Mouse (Mus musculus) heart, embryonic 13.5 days (tissue): ENCODE measurements around the gene Zfpm1. TPM values are rescaled to one million over a fixed set of nuclear protein-coding genes. Genes with fewer than 3 reads are reported as not detected.

Source experiments
- ATAC-seq: fragments of 200-750 bp; cut with Nextera tagmentation; 2 replicates; pipeline ENCODE4 v1.8.0; 2017; ENCODE audit warnings: moderate TSS enrichment; ENCODE audit not compliant: insufficient number of reproducible peaks, low FRiP score, low TSS enrichment; ENCODE audit errors: extremely low read depth
- H3K27ac ChIP-seq: fragments of 300-500 bp; sonication (generic); replicated peaks from 2 replicates; pipeline ENCODE4 v1.5.1; 2015; ENCODE audit warnings: moderate library complexity, mild to moderate bottlenecking, inconsistent platforms
- H3K27me3 ChIP-seq: fragments of 300-500 bp; sonication (generic); replicated peaks from 2 replicates; pipeline ENCODE4 v1.6.1; 2015; ENCODE audit warnings: mild to moderate bottlenecking, inconsistent platforms
- H3K36me3 ChIP-seq: fragments of 300-500 bp; sonication (generic); 2 replicates; pipeline ENCODE4 v1.6.1; 2015; ENCODE audit warnings: mild to moderate bottlenecking, inconsistent platforms
- H3K4me1 ChIP-seq: fragments of 300-500 bp; sonication (generic); 2 replicates; pipeline ENCODE4 v1.6.1; 2015; ENCODE audit warnings: inconsistent platforms
- H3K4me2 ChIP-seq: fragments of 300-500 bp; sonication (generic); 2 replicates; pipeline ENCODE4 v1.6.1; 2015; ENCODE audit warnings: inconsistent platforms, mild to moderate bottlenecking, moderate library complexity
- H3K4me3 ChIP-seq: fragments of 300-500 bp; sonication (generic); 2 replicates; pipeline ENCODE4 v1.5.1; 2015; ENCODE audit warnings: moderate library complexity, mild to moderate bottlenecking, inconsistent platforms
- H3K9ac ChIP-seq: fragments of 300-500 bp; sonication (generic); 2 replicates; pipeline ENCODE4 v1.6.1; 2015; ENCODE audit warnings: inconsistent platforms, mild to moderate bottlenecking, moderate library complexity
- H3K9me3 ChIP-seq: fragments of 300-500 bp; sonication (generic); 2 replicates; pipeline ENCODE4 v1.6.1; 2016; ENCODE audit warnings: inconsistent platforms
- WGBS: fragments of 180-500 bp; shearing (Covaris S2); methylation state at CpG from one replicate; pipeline ENCODE4 v1.1.7; 2015; ENCODE audit warnings: mixed read lengths; 5-methylcytosine and 5-hydroxymethylcytosine counted together
- polyA plus RNA-seq: library from polyadenylated mRNA; unstranded; fragments of >200 nt; fragmentation: Nextera tagmentation; extraction: Ambion mirVana; gene quantifications from 2 replicates; pipeline ENCODE4 v1.2.1, GENCODE M21; 2015

The Zfpm1 gene
- polyA plus RNA-seq: 3.8 TPM in 2 replicates

DNA sequence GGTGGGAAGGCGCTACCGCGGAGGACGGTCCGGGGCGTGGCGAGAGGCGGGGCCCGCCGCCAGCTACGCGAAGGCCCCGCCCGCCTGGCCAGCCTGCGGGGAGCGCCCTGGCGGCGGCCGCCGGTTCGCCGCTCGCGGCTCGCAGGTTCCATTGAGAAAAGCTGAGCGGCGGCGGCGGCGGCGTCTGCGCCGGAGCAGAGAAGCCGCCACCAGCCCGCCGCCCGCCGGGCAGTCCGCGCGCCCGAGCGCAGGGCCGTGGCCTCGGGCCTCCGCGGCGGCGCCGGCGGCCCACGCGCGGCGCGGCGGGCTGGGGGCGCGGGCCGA lies at the start of gene Zfpm1:
Gene Zfpm1 (plus strand): TSS at position 107 of the 324 bp plus-strand sequence.
- H3K9ac ChIP-seq: peak within 1 kb of the TSS; percentile 98
- ATAC-seq: no peak
- H3K27ac ChIP-seq: peak within 1 kb of the TSS; percentile 88
- H3K9me3 ChIP-seq: no peaks in the 10 kb centered on the region
- peaks cover 51% of the 10 kb centered on the region for H3K4me1 ChIP-seq
- peaks cover 1% of the 10 kb centered on the region for H3K36me3 ChIP-seq
- 0% methylated on average over 50 of the region's 60 CpGs for WGBS
- H3K27me3 ChIP-seq: no peaks in the 10 kb centered on the region
- peak within 1 kb of the TSS; percentile 97 for H3K4me3 ChIP-seq
- peak within 1 kb of the TSS; percentile 90 for H3K4me2 ChIP-seq

DNA sequence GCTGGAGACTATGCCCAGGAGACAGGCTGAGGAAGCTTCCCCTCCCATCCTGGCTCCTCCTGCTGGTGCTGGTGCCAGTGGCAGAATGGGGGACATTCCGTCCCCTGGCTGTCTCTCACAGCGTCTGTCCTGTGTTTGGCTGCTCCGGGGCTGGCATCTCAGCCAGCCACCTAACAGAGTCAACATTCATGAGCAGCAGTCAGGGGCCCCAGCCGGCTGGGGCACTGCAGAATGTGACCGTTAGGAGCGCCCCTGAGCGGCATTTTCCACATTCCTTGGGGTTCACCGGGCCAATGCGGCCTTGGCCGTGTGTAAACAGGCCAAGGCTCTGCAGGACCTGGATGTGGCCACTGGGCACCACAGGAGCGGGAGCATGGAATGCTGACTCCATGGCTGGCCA lies 47.9 kb upstream of the Zfpm1 start:
- Histone ChIP-seq H3K4me2 (0 out of 2 replicates have a peak overlapping the region, but pooled peaks have one; percentile 22), H3K4me3 (no peak overlapping the region), H3K27ac (peak overlapping the region; percentile 58), H3K9me3 (no peaks in the 10 kb centered on the region), H3K9ac (no peak overlapping the region), H3K4me1 (peaks cover 63% of the 10 kb centered on the region), H3K27me3 (peaks cover 36% of the 10 kb centered on the region), H3K36me3 (no peaks in the 10 kb centered on the region)
- no peak for ATAC-seq
- WGBS: 26% methylated on average over 11 of the region's 11 CpGs

DNA sequence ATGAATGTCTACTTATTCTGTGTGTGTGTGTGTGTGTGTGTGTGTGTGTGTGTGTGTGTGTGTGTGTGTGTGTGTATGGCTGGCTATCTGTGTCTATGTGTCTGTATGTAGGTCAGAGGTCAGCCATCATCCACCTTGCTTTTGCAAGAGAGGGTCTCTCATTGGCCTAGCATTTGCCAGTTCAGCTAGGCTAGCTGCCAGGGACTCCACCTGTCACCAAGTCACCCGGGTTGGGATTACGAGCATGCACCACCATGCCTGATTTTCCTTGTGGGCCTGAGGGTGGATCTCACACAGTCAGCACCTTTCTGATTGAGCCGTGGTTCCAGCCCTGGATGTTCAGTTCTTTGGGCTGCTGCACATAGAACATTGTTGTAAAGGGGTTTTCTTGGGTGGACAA lies 45.4 kb upstream of the Zfpm1 start:
- H3K4me2 ChIP-seq: no peak overlapping the region
- H3K27ac ChIP-seq: no peak overlapping the region
- peaks cover 43% of the 10 kb centered on the region for H3K4me1 ChIP-seq
- no peaks in the 10 kb centered on the region for H3K36me3 ChIP-seq
- ATAC-seq: no peak
- no peak overlapping the region for H3K4me3 ChIP-seq
- no peak overlapping the region for H3K9ac ChIP-seq
- H3K9me3 ChIP-seq: no peaks in the 10 kb centered on the region
- WGBS: 71% methylated on average over 3 of the region's 3 CpGs
- peaks cover 18% of the 10 kb centered on the region for H3K27me3 ChIP-seq

DNA sequence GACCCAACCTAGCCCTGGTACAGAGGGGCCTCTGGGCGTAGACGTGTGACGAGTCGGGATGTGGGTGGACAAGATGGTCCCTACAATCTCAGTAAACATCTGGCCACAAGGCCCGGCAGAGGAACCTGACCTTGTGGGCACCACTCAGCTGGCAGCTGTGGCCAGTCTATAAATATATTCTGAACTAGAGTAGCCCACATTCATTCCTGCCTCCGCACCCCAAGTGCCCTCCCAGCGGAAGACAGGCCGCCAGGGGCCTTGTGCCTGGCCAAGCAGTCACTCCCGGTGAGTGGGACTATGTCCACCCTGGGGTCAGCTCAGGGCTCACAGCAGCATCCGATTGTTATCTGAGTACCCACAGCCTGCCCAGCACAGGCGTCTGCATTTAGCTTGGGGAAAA lies 43.7 kb upstream of the Zfpm1 start:
- Histone ChIP-seq H3K9ac (peak overlapping the region; percentile 16; the same call in 1 of the 2 replicates), H3K4me1 (peaks cover 34% of the 10 kb centered on the region), H3K4me2 (no peak overlapping the region), H3K27me3 (peaks cover 1% of the 10 kb centered on the region), H3K4me3 (no peak overlapping the region), H3K36me3 (no peaks in the 10 kb centered on the region), H3K9me3 (no peaks in the 10 kb centered on the region), H3K27ac (no peak overlapping the region)
- WGBS: 60% methylated on average over 11 of the region's 11 CpGs
- no peak for ATAC-seq

DNA sequence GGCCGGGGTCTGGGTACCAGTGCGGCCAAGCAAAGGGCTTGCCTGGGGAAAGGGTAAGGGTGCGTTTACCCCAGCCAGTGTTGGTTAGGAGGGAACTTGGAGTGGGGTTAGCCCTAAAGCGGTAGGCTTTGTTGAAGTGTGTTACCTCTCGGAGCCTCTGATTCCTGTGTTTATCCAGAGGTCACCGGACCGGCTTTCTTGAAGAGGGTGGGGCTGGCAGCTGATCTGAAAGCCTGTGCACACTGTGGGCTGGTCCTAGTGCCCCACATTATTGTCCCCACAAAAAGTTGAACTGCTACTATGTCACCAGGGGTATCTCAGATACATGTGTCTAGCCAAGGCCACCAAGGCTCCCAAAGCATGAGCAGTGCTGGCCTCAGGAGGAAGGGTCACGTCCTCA lies 43.2 kb upstream of the Zfpm1 start:
- Histone ChIP-seq H3K9ac (peak overlapping the region; percentile 16; the same call in 1 of the 2 replicates), H3K36me3 (no peaks in the 10 kb centered on the region), H3K9me3 (no peaks in the 10 kb centered on the region), H3K27ac (no peak overlapping the region), H3K4me2 (no peak overlapping the region), H3K27me3 (no peaks in the 10 kb centered on the region; the same call in 1 of the 2 replicates), H3K4me3 (no peak overlapping the region), H3K4me1 (peaks cover 30% of the 10 kb centered on the region)
- ATAC-seq: no peak
- 67% methylated on average over 8 of the region's 8 CpGs for WGBS

DNA sequence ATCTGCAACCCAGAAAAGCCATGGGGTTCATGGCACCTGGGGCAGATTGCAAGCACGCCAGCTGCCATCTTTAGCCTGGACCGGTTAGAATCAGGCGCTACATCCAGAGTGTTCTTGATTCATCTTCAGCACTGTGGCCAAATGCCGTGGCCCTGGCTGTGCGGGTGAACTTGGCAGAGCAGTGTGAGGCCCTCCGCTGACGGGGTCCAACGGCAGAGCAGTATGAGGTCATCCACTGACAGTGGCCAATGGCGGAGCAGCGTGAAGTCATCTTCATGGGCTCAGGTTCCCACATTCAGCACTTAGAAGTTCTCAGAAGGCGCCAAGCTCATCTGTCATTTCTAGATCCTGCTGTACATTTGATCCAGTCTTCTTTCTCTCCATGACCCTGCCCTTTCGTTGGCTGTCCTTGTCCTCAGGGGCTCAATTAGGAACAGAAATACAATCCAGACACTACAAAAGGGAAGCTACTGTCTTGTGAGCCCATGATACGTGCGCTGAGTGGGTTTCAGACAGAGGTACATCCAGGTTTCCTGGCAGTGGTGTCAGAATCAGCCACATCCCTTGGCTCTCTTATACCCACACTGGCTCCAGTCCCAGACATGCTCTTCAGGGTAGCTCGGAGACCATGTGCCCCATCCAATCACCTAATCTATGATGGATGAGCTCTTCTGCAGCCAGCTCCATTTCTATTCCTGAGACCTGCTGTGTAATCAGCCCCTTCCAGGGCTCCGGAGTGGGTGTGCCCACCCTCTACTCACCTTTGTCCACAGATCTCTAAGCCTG lies 41.5 kb upstream of the Zfpm1 start:
- no peak for ATAC-seq
- Histone ChIP-seq H3K4me1 (peaks cover 27% of the 10 kb centered on the region), H3K36me3 (no peaks in the 10 kb centered on the region), H3K27me3 (no peaks in the 10 kb centered on the region), H3K4me3 (no peak overlapping the region), H3K9ac (no peak overlapping the region), H3K4me2 (no peak overlapping the region), H3K27ac (no peak overlapping the region), H3K9me3 (no peaks in the 10 kb centered on the region)
- WGBS: 85% methylated on average over 16 of the region's 16 CpGs

DNA sequence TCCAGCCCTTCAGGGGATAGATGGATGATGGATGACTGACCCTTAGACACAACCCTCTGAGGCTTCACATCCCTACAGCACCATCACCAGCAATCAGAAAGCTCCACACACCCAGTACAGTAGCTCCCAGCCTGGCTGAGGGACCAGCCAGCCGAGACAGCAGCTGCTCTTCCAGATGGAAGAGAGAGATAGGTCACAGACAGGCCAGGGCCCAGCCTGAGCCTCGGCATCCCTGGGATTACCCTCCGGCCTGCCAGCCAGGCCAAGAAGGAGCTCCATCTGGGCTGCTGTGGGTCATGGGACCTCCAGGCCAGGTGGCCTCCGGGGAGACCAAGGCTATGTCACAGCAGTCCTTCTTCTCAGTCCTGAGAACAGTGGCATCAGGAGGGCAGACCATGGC lies 38.6 kb upstream of the Zfpm1 start:
- ATAC-seq: no peak
- H3K9ac ChIP-seq: no peak overlapping the region
- H3K4me3 ChIP-seq: no peak overlapping the region
- H3K27me3 ChIP-seq: no peaks in the 10 kb centered on the region
- peaks cover 38% of the 10 kb centered on the region for H3K4me1 ChIP-seq
- H3K4me2 ChIP-seq: no peak overlapping the region
- H3K36me3 ChIP-seq: no peaks in the 10 kb centered on the region
- WGBS: 76% methylated on average over 4 of the region's 4 CpGs
- no peaks in the 10 kb centered on the region for H3K9me3 ChIP-seq
- H3K27ac ChIP-seq: no peak overlapping the region

DNA sequence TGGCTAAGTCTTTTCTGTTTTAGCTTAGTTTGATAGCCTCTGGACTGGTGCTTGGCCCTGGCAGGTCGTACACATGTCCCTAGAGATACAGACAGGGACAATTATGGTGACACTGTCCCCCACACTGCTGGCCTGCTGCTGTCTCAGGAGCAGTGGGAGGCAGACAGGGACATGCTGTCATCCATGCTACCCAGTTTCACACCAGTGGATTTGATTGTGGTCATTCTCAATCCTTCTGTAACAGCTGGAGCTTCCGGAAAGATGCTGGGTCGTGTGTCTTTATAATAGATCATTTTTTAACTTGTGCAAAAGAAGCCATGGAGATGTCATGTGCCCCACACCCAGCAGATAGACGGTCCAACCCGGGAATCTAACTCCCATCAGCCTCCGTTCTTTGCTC lies 36.8 kb upstream of the Zfpm1 start:
- Histone ChIP-seq H3K4me1 (peaks cover 31% of the 10 kb centered on the region), H3K9me3 (no peaks in the 10 kb centered on the region), H3K27ac (no peak overlapping the region), H3K9ac (peak overlapping the region; percentile 6; the same call in 1 of the 2 replicates), H3K4me2 (no peak overlapping the region), H3K27me3 (peaks cover 2% of the 10 kb centered on the region; the same call in 1 of the 2 replicates), H3K4me3 (no peak overlapping the region), H3K36me3 (no peaks in the 10 kb centered on the region)
- WGBS: 71% methylated on average over 6 of the region's 6 CpGs
- no peak for ATAC-seq

DNA sequence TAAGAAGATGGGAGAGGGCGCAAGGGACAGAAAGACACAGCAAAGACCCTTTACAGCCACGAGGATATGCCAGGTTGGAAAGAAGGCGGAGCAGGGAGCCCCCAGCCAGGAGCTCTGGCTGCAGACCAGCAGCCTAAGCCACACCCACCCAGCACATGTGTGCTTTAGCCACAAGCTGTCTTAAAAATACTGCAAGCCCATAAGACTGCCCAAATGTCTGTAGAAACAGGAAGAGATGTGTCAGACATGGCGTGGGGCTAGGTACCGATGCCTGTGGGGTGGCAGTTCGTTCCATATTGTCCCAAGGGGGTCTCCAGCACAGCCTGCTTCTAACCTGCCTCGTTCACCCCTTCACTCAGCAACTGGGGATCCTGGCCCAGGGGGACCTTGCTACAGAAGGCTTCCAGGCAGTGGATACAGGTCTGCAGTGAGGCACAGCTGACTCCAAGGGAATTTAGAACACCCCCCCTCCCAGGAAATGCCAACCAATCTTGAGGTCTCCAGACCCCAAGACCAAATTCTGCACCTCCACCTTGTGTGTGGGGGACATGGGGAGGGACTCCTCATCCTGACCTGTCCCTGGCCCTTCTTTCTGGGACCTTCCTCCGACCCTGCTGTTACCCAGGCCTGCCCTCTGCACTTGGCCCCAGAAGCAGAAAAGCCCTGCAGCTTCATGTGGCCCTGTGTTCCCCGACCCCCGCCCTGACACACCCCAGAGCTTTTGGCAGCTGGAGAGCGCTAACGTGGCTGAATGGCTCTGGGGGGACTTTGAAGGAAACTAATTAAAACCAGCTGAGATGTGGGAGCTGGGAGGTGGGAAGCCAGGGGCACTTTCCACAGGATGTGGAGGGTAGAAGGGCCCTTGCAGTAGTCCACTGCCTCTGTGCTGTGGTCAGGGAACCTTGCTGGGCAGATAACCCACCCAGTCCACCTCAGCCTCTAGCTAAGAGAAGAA lies 35.4 kb upstream of the Zfpm1 start:
- Histone ChIP-seq H3K9me3 (no peaks in the 10 kb centered on the region), H3K27me3 (peaks cover 7% of the 10 kb centered on the region; the same call in 1 of the 2 replicates), H3K4me1 (peaks cover 31% of the 10 kb centered on the region), H3K36me3 (no peaks in the 10 kb centered on the region), H3K27ac (no peak overlapping the region), H3K4me2 (no peak overlapping the region), H3K4me3 (no peak overlapping the region), H3K9ac (no peak overlapping the region)
- WGBS: 46% methylated on average over 12 of the region's 12 CpGs
- ATAC-seq: no peak

DNA sequence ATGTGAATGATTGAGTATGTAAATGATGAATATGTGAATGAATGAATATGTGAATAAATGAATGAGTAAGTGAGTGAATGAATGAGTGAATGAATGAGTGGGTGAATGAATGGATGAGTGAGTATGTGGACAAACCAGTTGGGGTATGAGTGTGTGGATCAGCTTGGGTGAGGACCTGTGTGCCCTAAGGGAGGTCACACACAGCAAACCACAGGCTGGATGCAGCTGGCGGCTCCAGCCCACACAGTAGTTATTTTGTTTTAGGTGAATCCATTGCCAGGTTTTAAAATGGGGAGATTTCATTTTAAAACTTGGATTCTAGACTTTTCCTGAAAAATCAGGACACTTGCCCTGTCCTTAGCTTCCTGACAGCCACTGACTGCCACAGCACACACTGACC lies 30.2 kb upstream of the Zfpm1 start:
- no peaks in the 10 kb centered on the region for H3K36me3 ChIP-seq
- peaks cover 39% of the 10 kb centered on the region for H3K27me3 ChIP-seq
- no peak overlapping the region for H3K27ac ChIP-seq
- no peaks in the 10 kb centered on the region for H3K9me3 ChIP-seq
- no peak overlapping the region for H3K4me2 ChIP-seq
- H3K4me1 ChIP-seq: peaks cover 14% of the 10 kb centered on the region
- no peak for ATAC-seq
- no peak overlapping the region for H3K9ac ChIP-seq
- 92% methylated on average over 1 of the region's 1 CpGs for WGBS
- H3K4me3 ChIP-seq: no peak overlapping the region

DNA sequence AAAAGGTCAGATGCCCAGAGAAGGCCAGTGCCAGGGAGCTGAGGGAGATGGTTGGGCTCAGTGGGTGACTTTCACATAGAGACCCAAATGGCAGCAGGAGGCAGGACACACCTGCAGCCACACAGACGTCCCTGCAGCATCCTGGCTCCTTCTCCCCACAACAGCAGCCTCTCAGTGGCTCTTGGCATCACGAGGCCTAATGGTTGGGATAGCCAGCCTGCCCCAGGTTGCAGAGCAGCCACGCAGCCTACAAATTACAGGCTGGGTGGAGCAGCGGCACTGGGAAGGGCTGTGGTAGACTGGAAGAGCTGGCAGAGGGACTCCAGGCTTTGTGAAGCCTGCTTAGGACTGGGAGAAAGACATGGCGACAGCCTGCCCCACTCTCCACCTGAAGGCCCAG lies 29.6 kb upstream of the Zfpm1 start:
- no peak for ATAC-seq
- Histone ChIP-seq H3K27ac (no peak overlapping the region), H3K4me1 (peaks cover 13% of the 10 kb centered on the region), H3K27me3 (peaks cover 42% of the 10 kb centered on the region), H3K4me3 (no peak overlapping the region), H3K9me3 (no peaks in the 10 kb centered on the region), H3K9ac (no peak overlapping the region), H3K36me3 (no peaks in the 10 kb centered on the region), H3K4me2 (no peak overlapping the region)
- 65% methylated on average over 5 of the region's 5 CpGs for WGBS
